Mouse (Mus musculus) fat pad, adult 2 months (tissue): Measurements from ENCODE around the gene Pik3r5.

Experiments
- DNase-seq: peaks from one replicate; pipeline ENCODE4 v3.0.0-alpha.2; 2011; ENCODE audit warnings: low read depth, low spot score; ENCODE audit errors: extremely low read depth

Gene Pik3r5

DNA sequence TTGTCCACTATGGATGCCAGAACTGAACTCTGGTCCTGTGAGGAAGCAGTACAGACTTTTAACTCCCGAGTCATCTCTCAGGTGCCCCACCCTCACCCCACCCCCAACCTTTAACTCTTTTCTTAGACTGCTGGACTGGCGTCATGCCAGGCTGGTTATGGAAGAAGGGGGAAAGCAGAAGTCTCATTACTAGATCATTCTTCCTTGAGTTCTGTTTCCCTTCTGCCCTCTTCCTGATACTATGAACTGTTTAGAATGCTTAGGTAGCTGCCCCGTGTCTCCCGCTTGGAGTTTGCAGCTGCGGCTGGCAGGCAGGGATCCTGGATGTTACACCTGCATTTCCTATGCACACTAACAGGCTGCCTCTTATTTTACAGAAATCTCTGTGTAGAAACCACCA is 87.9 kb downstream of the Pik3r5 start:
- no peak for DNase-seq

DNA sequence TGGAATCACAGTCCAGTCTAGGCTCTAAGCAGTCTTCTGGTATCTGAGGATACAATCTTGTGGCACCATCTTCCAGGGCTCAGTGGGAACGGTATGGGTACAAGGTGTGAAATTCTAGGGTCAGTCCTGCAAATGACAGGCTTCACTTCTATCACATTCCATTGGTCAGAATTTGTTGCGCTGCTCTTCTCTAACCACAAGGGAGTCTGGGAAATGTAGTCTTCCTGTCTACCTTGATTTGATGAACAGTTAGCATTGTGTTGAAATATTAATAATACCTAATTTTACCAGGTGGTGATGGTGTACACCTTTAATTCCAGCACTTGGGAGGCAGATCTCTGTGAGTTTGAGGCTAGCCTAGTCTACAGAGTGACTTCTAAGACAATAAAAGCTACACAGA is 88.5 kb downstream of the Pik3r5 start:
- DNase-seq = no peak

GRCm38 (mm10) chr11:68521352-68521751 is 89.4 kb downstream of the Pik3r5 start:
- DNase-seq = no peak

DNA sequence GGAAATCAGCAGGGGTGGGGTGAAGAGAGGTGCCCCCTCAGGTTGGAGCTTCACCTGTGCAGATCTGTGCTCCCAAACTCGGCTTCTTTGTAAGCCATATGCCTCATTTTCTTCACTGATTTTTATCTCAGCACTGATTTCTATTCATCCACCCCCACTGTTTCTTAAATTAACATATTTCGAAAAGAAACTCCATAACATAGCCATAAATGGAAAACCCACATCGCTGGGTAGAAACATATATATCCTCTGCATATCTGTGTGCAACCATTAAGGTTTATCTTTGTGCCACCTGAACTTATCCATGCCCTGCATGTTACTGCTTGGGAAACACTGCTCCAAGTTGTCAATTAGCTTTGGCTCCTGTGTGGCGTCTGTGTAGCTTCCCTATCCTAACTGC is 94.5 kb downstream of the Pik3r5 start:
- DNase-seq = no peak

GRCm38 (mm10) chr11:68531066-68531806 is 99.3 kb downstream of the Pik3r5 start:
- no peak for DNase-seq

DNA sequence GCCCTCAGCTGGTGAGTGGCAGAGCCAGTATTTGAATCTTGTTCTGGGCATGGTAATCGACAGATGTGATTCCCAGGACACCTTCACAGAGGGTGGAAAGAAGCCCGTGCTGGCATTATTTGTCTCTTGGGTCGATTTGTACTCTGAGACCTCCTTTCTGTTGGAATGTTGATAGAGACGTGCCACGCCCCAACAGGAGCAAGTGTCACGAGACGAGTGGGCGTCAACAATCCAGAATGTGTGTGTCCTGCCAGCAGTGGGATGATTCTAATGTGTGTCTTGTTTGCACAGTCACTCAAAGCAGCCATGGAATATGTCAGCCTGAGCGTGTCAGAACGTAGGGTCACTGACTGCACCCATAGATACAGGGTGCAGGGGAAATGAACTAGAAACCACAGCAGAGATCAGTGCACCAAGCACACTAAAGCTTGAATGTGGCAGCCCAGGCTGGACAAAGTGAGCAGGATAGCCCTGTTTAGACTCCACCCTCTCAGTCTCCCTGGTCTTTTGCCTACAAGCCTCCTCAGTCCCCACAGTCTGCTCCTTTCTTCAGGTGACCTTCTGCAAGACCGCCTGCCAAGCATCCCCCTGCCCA is 100.1 kb downstream of the Pik3r5 start:
- no peak for DNase-seq

GRCm38 (mm10) chr11:68532773-68533172 is 100.9 kb downstream of the Pik3r5 start:
- no peak for DNase-seq

DNA sequence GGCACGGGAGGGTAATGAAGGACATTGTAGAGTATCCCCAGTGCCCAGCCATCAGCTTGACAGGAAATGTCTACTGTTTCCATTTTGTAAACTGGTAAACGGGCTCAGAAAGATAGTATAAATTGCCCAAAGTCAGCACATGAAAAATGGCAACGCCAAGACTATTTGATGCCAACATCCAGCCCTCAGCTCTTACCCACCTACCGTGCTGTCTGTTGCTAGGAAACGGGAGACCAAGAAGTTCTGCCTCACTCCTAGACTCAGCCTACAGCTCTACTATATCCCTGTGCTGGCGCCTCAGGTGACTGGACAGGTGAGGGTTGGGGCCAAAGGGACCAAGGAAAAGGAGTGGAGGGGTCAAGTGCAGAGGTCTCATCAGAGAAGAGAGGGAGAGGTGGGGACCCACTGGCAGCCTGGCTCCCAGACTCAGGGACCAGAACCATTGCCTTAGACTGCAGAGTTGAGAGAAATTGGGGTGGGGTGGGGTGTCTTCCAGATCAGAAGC is 102.1 kb downstream of the Pik3r5 start:
- no peak for DNase-seq

GRCm38 (mm10) chr11:68536026-68536425 is 104.1 kb downstream of the Pik3r5 start:
- DNase-seq = no peak

DNA sequence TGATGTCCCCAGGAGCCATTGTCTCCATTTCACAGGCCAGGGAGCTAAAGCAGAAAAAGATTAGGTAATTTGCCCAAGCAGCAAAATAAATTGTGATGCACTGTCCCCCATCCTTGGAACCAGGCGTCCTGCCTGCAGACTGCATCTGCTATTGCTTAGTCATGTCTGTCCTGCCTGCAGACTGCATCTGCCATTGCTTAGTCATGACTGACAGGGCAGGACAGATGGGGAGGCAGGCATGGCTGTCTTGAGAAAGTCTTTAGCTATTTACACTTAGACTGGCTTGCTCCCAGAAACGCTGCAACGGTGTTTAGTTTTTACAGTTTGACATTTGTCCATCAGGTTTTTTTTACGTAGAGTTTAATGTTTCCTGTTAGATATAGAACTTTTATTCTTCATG is 104.5 kb downstream of the Pik3r5 start:
- DNase-seq = no peak

- DNase-seq = no peak
These were observed 107.7 kb downstream of the Pik3r5 start for GRCm38 (mm10) chr11:68539621-68540020.

- DNase-seq = no peak
These were observed 112.6 kb downstream of the Pik3r5 start for GRCm38 (mm10) chr11:68544554-68544953.

DNA sequence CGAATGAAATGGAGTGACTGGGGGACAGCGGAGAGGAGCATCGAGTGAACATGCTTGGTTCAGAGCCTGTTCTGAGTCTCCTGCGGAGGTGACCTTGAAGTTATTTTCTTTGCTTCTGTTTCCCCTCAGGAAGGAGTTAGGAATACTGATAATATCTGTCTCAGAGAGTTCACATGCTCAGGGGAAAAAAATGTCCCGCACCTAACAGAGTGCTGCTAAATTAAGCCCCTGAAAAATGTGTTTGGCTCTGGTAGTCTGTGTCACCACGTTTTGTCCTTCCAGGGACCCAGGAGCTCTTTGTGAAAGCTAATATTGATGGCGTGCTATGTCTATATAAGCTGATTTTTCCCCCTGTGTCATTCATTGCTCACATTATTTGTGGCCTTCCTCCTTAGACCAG is 113.3 kb downstream of the Pik3r5 start:
- no peak for DNase-seq

GRCm38 (mm10) chr11:68545682-68546222 is 113.8 kb downstream of the Pik3r5 start:
- no peak for DNase-seq
